Mouse (Mus musculus) hindbrain, embryonic 13.5 days (tissue): ENCODE results near the gene Lars2. TPM values are rescaled to one million over a fixed set of nuclear protein-coding genes. Genes with fewer than 3 reads are reported as not detected.
A peak's percentile ranks its signal among the peaks of the same experiment; 100 is the strongest.
"Not testable (repeated sequence)": the region's sequence is repeated elsewhere in the genome, so short reads cannot be mapped to it uniquely, and the experiment has no call there.

Source experiments
- ATAC-seq: fragments of 200-750 bp; cut with Nextera tagmentation; 2 replicates; pipeline ENCODE4 v1.8.0; 2017; ENCODE audit warnings: moderate TSS enrichment; ENCODE audit not compliant: low FRiP score
- H3K27ac ChIP-seq: fragments of 300-500 bp; sonication (generic); 2 replicates; pipeline ENCODE4 v1.5.1; 2015; ENCODE audit warnings: inconsistent platforms, mild to moderate bottlenecking, moderate library complexity
- H3K27me3 ChIP-seq: fragments of 300-500 bp; sonication (generic); 2 replicates; pipeline ENCODE4 v1.6.1; 2015; ENCODE audit warnings: mild to moderate bottlenecking, inconsistent platforms
- H3K36me3 ChIP-seq: fragments of 300-500 bp; sonication (generic); 2 replicates; pipeline ENCODE4 v1.6.1; 2015; ENCODE audit warnings: mild to moderate bottlenecking, inconsistent platforms
- H3K4me1 ChIP-seq: fragments of 300-500 bp; sonication (generic); replicated peaks from 2 replicates; pipeline ENCODE4 v1.6.1; 2015; ENCODE audit warnings: inconsistent platforms
- H3K4me2 ChIP-seq: fragments of 300-500 bp; sonication (generic); 2 replicates; pipeline ENCODE4 v1.6.1; 2015; ENCODE audit warnings: inconsistent platforms, mild to moderate bottlenecking, moderate library complexity
- H3K4me3 ChIP-seq: fragments of 300-500 bp; sonication (generic); 2 replicates; pipeline ENCODE4 v1.5.1; 2015; ENCODE audit warnings: mild to moderate bottlenecking, inconsistent platforms
- H3K9ac ChIP-seq: fragments of 300-500 bp; sonication (generic); 2 replicates; pipeline ENCODE4 v1.6.1; 2015; ENCODE audit warnings: mild to moderate bottlenecking, inconsistent platforms
- H3K9me3 ChIP-seq: fragments of 300-500 bp; sonication (generic); 2 replicates; pipeline ENCODE4 v1.6.1; 2016; ENCODE audit warnings: inconsistent platforms
- WGBS: fragments of 180-500 bp; shearing (Covaris S2); methylation state at CpG from one replicate; pipeline ENCODE4 v1.1.7; 2015; 5-methylcytosine and 5-hydroxymethylcytosine counted together
- polyA plus RNA-seq: library from polyadenylated mRNA; unstranded; fragments of >200 nt; fragmentation: Nextera tagmentation; extraction: Ambion mirVana; gene quantifications from 2 replicates; pipeline ENCODE4 v1.2.1, GENCODE M21; 2015

Lars2 gene
- polyA plus RNA-seq, 1 experiment from 2014 or later: 924 TPM

- Histone ChIP-seq H3K36me3 (no peaks in the 10 kb centered on the region), H3K27ac (no peak overlapping the region), H3K4me3 (no peak overlapping the region), H3K9me3 (no peaks in the 10 kb centered on the region), H3K9ac (no peak overlapping the region), H3K4me1 (peaks cover 18% of the 10 kb centered on the region), H3K27me3 (no peaks in the 10 kb centered on the region), H3K4me2 (no peak overlapping the region)
- no peak for ATAC-seq
- 78% methylated on average over 1 of the region's 1 CpGs for WGBS
These were observed 1.4 kb upstream of the Lars2 start for GRCm38 (mm10) chr9:123365353-123365752.

GRCm38 (mm10) chr9:123365942-123366707 lies 602 bp upstream of the Lars2 start:
- ATAC-seq: peak; percentile 88
- Histone ChIP-seq H3K27ac (peak overlapping the region; percentile 93), H3K9me3 (no peaks in the 10 kb centered on the region), H3K4me1 (peaks cover 18% of the 10 kb centered on the region), H3K27me3 (no peaks in the 10 kb centered on the region), H3K9ac (peak overlapping the region; percentile 80), H3K4me2 (peak overlapping the region; percentile 67), H3K4me3 (peak overlapping the region; percentile 68), H3K36me3 (no peaks in the 10 kb centered on the region)
- 25% methylated on average over 9 of the region's 9 CpGs for WGBS

DNA sequence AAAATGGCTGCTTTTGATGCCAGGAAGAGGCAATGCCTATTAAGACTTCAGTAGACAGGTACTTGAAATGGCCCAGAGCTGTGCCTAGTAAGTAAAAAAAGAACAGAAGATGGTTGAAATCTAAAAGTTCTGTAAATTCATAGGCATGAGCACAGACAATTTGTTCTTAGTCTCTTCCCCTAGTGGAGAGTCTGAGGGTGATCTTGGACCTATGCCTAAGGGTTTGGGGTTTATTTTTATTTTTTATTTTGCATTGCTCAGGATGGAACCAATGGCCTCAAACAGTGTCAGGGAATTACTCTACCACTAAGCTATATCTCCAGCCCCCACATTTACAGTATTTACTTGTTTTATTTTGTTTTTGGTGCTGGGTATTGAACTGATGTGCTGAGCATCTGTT lies 909 bp downstream of the Lars2 start:
- H3K27ac ChIP-seq: 0 out of 2 replicates have a peak overlapping the region, but pooled peaks have one; percentile 93
- no peaks in the 10 kb centered on the region for H3K9me3 ChIP-seq
- no peaks in the 10 kb centered on the region for H3K27me3 ChIP-seq
- ATAC-seq: no peak
- peak overlapping the region; percentile 68 for H3K4me3 ChIP-seq
- H3K4me1 ChIP-seq: peaks cover 18% of the 10 kb centered on the region
- peak overlapping the region; percentile 67 for H3K4me2 ChIP-seq
- peaks cover 10% of the 10 kb centered on the region for H3K36me3 ChIP-seq
- peak overlapping the region; percentile 80 for H3K9ac ChIP-seq

GRCm38 (mm10) chr9:123382399-123382798 lies 15.7 kb downstream of the Lars2 start:
- peaks cover 34% of the 10 kb centered on the region for H3K36me3 ChIP-seq
- peaks cover 28% of the 10 kb centered on the region for H3K4me1 ChIP-seq
- no peak overlapping the region for H3K4me2 ChIP-seq
- H3K4me3 ChIP-seq: no peak overlapping the region
- no peak for ATAC-seq
- 75% methylated on average over 5 of the region's 5 CpGs for WGBS
- no peak overlapping the region for H3K9ac ChIP-seq
- no peaks in the 10 kb centered on the region for H3K9me3 ChIP-seq
- H3K27ac ChIP-seq: no peak overlapping the region
- no peaks in the 10 kb centered on the region for H3K27me3 ChIP-seq

- H3K27me3 ChIP-seq: no peaks in the 10 kb centered on the region
- H3K4me2 ChIP-seq: no peak overlapping the region
- WGBS: 55% methylated on average over 3 of the region's 3 CpGs
- peaks cover 28% of the 10 kb centered on the region for H3K4me1 ChIP-seq
- no peak overlapping the region for H3K9ac ChIP-seq
- peak overlapping the region; percentile 62; the same call in 1 of the 2 replicates for H3K27ac ChIP-seq
- no peak overlapping the region for H3K4me3 ChIP-seq
- H3K9me3 ChIP-seq: no peaks in the 10 kb centered on the region
- H3K36me3 ChIP-seq: peaks cover 17% of the 10 kb centered on the region
- 0 out of 2 replicates have a peak, but pooled peaks have one; percentile 7 for ATAC-seq
These were observed 18.0 kb downstream of the Lars2 start for GRCm38 (mm10) chr9:123384696-123385095.

GRCm38 (mm10) chr9:123385352-123386198 lies 18.8 kb downstream of the Lars2 start:
- peak overlapping the region; percentile 60 for H3K27ac ChIP-seq
- peaks cover 28% of the 10 kb centered on the region for H3K4me1 ChIP-seq
- no peaks in the 10 kb centered on the region for H3K9me3 ChIP-seq
- peaks cover 16% of the 10 kb centered on the region for H3K36me3 ChIP-seq
- no peak overlapping the region for H3K4me3 ChIP-seq
- H3K9ac ChIP-seq: no peak overlapping the region
- 45% methylated on average over 5 of the region's 5 CpGs for WGBS
- ATAC-seq: peak; percentile 59
- H3K27me3 ChIP-seq: no peaks in the 10 kb centered on the region
- no peak overlapping the region for H3K4me2 ChIP-seq

- Histone ChIP-seq H3K4me2 (no peak overlapping the region), H3K9me3 (no peaks in the 10 kb centered on the region), H3K27me3 (no peaks in the 10 kb centered on the region), H3K9ac (no peak overlapping the region), H3K27ac (no peak overlapping the region; the same call in 1 of the 2 replicates), H3K36me3 (peaks cover 11% of the 10 kb centered on the region), H3K4me1 (peaks cover 28% of the 10 kb centered on the region), H3K4me3 (no peak overlapping the region)
- WGBS: 92% methylated on average over 3 of the region's 3 CpGs
- ATAC-seq: no peak
These were observed 19.6 kb downstream of the Lars2 start for GRCm38 (mm10) chr9:123386347-123386746.

DNA sequence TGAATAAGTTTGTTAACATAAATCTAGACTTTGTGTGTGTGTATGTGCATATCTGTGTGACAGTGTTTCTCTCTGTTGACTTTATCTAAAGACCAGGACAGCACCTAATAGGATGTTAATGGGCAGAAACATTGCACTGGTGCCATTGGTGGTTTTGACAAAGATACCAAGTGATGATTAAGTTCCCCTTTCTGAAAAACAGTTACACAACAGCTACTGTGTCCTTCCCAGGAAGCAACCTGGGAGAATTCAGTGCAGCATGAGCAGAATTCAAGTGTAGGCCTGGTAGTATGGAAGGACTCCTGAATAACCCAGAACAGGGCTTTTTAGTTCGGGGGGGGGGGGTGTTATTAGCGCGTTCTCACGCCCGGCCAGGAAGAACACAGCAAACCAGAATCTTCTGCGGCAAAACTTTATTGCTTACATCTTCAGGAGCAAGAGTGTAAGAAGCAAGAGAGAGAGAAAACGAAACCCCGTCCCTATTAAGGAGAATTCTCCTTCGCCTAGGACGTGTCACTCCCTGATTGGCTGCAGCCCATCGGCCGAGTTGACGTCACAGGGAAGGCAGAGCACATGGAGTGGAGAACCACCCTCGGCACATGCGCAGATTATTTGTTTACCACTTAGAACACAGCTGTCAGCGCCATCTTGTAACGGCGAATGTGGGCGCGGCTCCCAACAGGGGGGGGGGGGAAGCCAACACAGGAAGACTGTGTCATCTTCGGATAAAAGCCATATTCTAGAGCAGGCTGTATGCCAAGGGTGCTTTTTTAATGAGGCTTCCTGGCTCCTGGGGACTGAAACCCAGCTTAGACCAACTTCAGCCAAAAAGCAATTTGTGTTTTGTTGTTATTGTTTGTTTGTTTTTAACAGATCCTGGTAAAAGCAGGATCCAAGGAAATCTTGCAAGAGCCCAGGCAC lies 21.6 kb downstream of the Lars2 start:
- Histone ChIP-seq H3K4me1 (peaks cover 28% of the 10 kb centered on the region), H3K36me3 (peaks cover 13% of the 10 kb centered on the region)
- not testable (repeated sequence) for H3K27me3 ChIP-seq, H3K4me2 ChIP-seq, H3K4me3 ChIP-seq, H3K27ac ChIP-seq, H3K9ac ChIP-seq, ATAC-seq, H3K9me3 ChIP-seq
- WGBS: 96% methylated on average over 10 of the region's 21 CpGs

DNA sequence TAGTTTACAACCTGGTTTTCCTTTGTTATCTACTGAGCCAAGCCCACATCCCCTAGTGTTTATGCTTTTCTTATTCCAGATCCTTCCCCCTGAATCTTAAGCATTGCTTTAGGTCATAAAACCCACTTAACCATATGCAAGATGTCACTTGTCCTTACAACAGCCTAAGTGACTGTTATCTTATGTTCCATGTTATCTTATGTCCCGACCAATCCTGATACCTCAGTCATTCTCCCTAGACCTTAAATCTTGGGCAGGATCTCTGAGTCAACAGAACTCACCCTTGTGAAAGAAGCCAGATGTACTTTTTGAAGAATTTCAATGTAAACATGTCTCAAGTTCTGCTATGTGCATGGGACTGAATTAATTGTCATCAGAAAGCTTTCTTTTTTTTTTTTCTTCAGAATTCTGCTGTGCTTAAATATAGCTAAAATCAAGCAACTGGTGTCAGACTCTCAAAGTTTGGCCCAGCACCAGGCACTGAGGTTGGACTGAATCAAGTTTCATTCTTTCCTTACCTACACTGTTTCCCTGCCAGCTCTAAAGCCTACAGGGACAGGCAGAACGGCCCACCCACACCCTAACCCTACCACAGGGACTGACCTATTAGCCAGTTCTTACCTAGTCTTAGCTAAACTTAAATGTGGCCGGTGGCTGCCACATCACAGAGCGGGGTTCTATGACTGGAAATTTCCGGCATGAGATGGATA lies 24.6 kb downstream of the Lars2 start:
- Histone ChIP-seq H3K4me3 (no peak overlapping the region), H3K4me2 (no peak overlapping the region), H3K27me3 (no peaks in the 10 kb centered on the region), H3K4me1 (peaks cover 2% of the 10 kb centered on the region), H3K27ac (no peak overlapping the region), H3K36me3 (peaks cover 20% of the 10 kb centered on the region), H3K9ac (no peak overlapping the region), H3K9me3 (no peaks in the 10 kb centered on the region)
- 89% methylated on average over 5 of the region's 5 CpGs for WGBS
- ATAC-seq: no peak

GRCm38 (mm10) chr9:123394856-123395255 lies 28.1 kb downstream of the Lars2 start:
- H3K4me2 ChIP-seq: no peak overlapping the region
- no peaks in the 10 kb centered on the region for H3K9me3 ChIP-seq
- H3K4me3 ChIP-seq: no peak overlapping the region
- H3K9ac ChIP-seq: no peak overlapping the region
- no peaks in the 10 kb centered on the region for H3K27me3 ChIP-seq
- no peak for ATAC-seq
- H3K4me1 ChIP-seq: no peaks in the 10 kb centered on the region
- WGBS: 81% methylated on average over 6 of the region's 6 CpGs
- H3K36me3 ChIP-seq: peaks cover 18% of the 10 kb centered on the region
- no peak overlapping the region for H3K27ac ChIP-seq

GRCm38 (mm10) chr9:123397701-123398100 lies 31.0 kb downstream of the Lars2 start:
- Histone ChIP-seq H3K4me3 (no peak overlapping the region), H3K27me3 (no peaks in the 10 kb centered on the region), H3K27ac (no peak overlapping the region), H3K4me2 (no peak overlapping the region), H3K9me3 (no peaks in the 10 kb centered on the region), H3K4me1 (no peaks in the 10 kb centered on the region), H3K9ac (no peak overlapping the region), H3K36me3 (peaks cover 14% of the 10 kb centered on the region)
- ATAC-seq: no peak
- 41% methylated on average over 6 of the region's 6 CpGs for WGBS
